In the genomic region with DNA sequence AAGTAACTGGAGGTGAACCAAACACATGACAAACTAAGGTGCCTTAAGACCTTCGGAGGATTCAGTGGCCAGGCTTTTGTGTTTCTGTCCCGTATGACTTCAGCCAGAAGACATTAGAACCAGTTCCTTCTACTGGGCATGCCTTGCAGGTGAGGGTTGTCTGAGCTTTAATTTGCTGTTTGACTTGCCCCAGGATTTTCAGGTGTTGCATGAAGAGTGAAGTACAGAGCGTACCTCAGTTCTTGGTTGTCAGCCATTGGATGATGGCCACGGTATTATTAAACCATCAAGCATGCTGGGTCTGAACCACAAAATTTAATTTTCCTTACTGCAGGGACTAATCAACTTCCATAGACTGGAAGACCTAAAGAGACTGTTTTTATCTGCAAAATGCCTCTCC, we compare ENCODE assay signal across 22 mouse cellular contexts.
"Had no signal": no experiment of that assay in that cellular context is flagged by ENCODE, and none has a peak within 500 bp of the region (broad histone marks: within the 10 kb centered on the region; RNA-seq: fewer than 3 reads in every experiment).

No protein-coding gene starts in this region.

- H3K4me3 ChIP-seq: gastrocnemius, adult 2 months; heart, adult 2 months; heart, embryonic 13.5 days; heart, embryonic 15.5 days; hindbrain, embryonic 13.5 days; hindbrain, embryonic 15.5 days; kidney, embryonic 15.5 days; left cerebral cortex, adult 2 months; limb, embryonic 13.5 days; liver, embryonic 13.5 days; liver, embryonic 15.5 days had no signal

- DNase-seq: gastrocnemius, adult 2 months; gastrocnemius, postnatal 10 days; gastrocnemius, postnatal 25 days; heart, adult 11 months; heart, adult 2 months; heart, postnatal 14 days; heart, postnatal 36 days; kidney, adult 11 months; kidney, postnatal 14 days; liver; liver, embryonic 13.5 days; liver, postnatal 0 days had no signal

- H3K27ac ChIP-seq: gastrocnemius, adult 2 months; heart, adult 2 months; heart, embryonic 13.5 days; heart, embryonic 15.5 days; hindbrain, embryonic 13.5 days; hindbrain, embryonic 15.5 days; hindbrain, postnatal 0 days; kidney, embryonic 15.5 days; kidney, postnatal 0 days; left cerebral cortex, adult 2 months; limb, embryonic 13.5 days; liver, embryonic 13.5 days; liver, embryonic 15.5 days had no signal

- H3K36me3 ChIP-seq: heart, embryonic 13.5 days; heart, embryonic 15.5 days; hindbrain, embryonic 13.5 days; hindbrain, embryonic 15.5 days; kidney, embryonic 15.5 days; limb, embryonic 13.5 days; liver, embryonic 13.5 days; liver, embryonic 15.5 days had no signal

- H3K27me3 ChIP-seq: heart, embryonic 13.5 days; heart, embryonic 15.5 days; hindbrain, embryonic 13.5 days; hindbrain, embryonic 15.5 days; kidney, embryonic 15.5 days; limb, embryonic 13.5 days; liver, embryonic 13.5 days; liver, embryonic 15.5 days had no signal

- H3K4me1 ChIP-seq: hindbrain, embryonic 15.5 days; liver, embryonic 13.5 days; liver, embryonic 15.5 days had no signal
